Mouse (Mus musculus) heart, postnatal 14 days (tissue): ENCODE data around the gene Gm8720. TPM values are rescaled to one million over a fixed set of nuclear protein-coding genes. Genes with fewer than 3 reads are reported as not detected.
"Not testable (repeated sequence)": the region's sequence is repeated elsewhere in the genome, so short reads cannot be mapped to it uniquely, and the experiment has no call there.

Source experiments
- DNase-seq, 2 experiments: peaks; one replicate each; pipeline ENCODE4 v3.0.0; 2021 to 2022
- intact Hi-C: fragments of 180-260 bp; cut with DNase I; formaldehyde crosslinking; loops from one replicate; pipeline ENCODE4 v1.15.1; 2025
- long read RNA-seq, 2 experiments: library from polyadenylated mRNA; stranded (forward); transcript quantifications; one replicate each; pipeline ENCODE4 v2.0.0; 2021
- total RNA-seq, 2 experiments: library from RNA; stranded (reverse); gene quantifications; 2 replicates each; pipeline ENCODE4 v1.2.3; 2021

The Gm8720 gene
- not detected for total RNA-seq
- long read RNA-seq, experiment 1: 0 reads
- long read RNA-seq, experiment 2: 0 reads

DNA sequence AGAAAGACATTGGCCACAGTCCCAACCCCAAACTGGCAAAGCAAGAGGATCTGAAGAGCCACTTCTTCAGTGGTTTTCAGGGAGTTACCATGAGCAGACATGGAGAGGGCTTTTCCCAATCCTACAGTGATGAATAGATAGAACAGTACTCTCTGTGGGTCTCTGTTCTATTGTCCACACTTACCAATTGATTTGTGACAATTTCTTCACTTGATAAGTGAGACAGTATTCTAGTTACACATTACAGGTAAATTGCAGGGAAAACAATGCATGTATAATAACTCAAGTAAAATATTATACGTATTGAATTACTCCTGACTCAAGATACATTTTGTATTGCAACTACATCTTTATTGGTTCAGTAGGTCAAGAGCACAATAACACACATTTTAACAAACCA lies at the start of gene Gm8720:
Gm8720 (minus strand) TSS at position 101 of the 400 bp plus-strand sequence.
- intact Hi-C loops, DNase-seq: not testable (repeated sequence)

DNA sequence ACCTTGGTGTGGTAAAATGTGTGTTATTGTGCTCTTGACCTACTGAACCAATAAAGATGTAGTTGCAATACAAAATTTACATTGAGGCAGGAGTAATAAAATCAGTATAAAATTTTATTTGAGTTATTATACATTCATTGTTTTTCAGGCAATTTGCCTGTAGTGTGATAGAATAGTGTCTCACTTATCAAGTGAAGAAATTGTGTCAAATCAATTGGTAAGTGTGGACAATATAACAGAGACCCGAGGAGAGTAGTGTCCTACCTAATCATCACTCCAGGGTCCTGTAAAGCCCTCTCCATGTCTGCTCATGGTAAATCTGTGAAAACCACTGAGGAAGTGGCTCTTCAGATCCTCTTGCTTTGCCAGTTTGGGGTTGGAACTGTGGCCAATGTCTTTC lies 12.0 kb downstream of the Gm8720 start, which contains the start of gene Vmn1r163:
Vmn1r163 (plus strand) TSS at position 301 of the 400 bp plus-strand sequence.
- intact Hi-C loops, DNase-seq: not testable (repeated sequence)

DNA sequence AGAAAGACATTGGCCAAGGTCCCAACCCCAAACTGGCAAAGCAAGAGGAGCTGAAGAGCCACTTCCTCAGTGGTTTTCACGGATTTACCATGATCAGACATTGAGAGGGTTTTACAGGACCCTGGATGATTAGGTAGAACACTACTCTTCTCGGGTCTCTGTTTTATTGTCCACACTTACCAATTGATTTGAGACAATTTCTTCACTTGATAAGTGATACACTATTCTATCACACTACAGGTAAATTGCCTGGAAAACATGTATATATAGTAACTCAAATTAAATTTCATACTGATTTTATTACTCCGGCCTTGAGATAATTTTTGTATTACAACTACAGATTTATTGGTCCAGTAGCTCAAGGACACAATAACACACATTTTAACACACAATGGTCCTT lies 47.4 kb downstream of the Gm8720 start, which contains the start of gene Gm4216:
Gm4216 (minus strand) TSS at position 101 of the 400 bp plus-strand sequence.
- DNase-seq, intact Hi-C loops: not testable (repeated sequence)

Other genes starting within 250 kb of the Gm8720 start
- not detected for gene Vmn1r159, start 223.9 kb downstream of the Gm8720 start, total RNA-seq
- gene Vmn1r160, start 196.2 kb downstream of the Gm8720 start, total RNA-seq: not detected
- gene Gm4214, start 82.8 kb downstream of the Gm8720 start, total RNA-seq: not detected
- gene Gm4216, start 47.5 kb downstream of the Gm8720 start, total RNA-seq: not detected
- not detected for gene Vmn1r163, start 11.9 kb downstream of the Gm8720 start, total RNA-seq
- not detected for gene Gm10662, start 77.0 kb upstream of the Gm8720 start, total RNA-seq
- not detected for gene Vmn1r165, start 149.9 kb upstream of the Gm8720 start, total RNA-seq
- not detected for gene Vmn1r166, start 184.2 kb upstream of the Gm8720 start, total RNA-seq
- gene Gm6902, start 211.4 kb upstream of the Gm8720 start, total RNA-seq: not detected
- not detected for gene Nlrp4e, start 233.7 kb upstream of the Gm8720 start, total RNA-seq